Mouse (Mus musculus) liver, adult 2 months (tissue): ENCODE measurements around the gene Rhou. TPM values are rescaled to one million over a fixed set of nuclear protein-coding genes. Genes with fewer than 3 reads are reported as not detected.
"Not testable (repeated sequence)": the region's sequence is repeated elsewhere in the genome, so short reads cannot be mapped to it uniquely, and the experiment has no call there.

Experiments
- DNase-seq: peaks from one replicate; pipeline ENCODE4 v3.0.0-alpha.2; 2011; ENCODE audit warnings: low read depth, low spot score; ENCODE audit errors: extremely low read depth
- H3K27ac ChIP-seq: fragments of 200-500 bp; replicated peaks from 2 replicates; pipeline ENCODE4 v1.5.1; 2012; ENCODE audit warnings: low read depth, mild to moderate bottlenecking, control low read depth, inconsistent platforms, low read length; ENCODE audit not compliant: insufficient read depth
- H3K27me3 ChIP-seq: fragments of 200-500 bp; 2 replicates; pipeline ENCODE4 v1.6.1; 2012; ENCODE audit warnings: mild to moderate bottlenecking, moderate library complexity, low read length, inconsistent platforms; ENCODE audit not compliant: control insufficient read depth, insufficient read depth
- H3K36me3 ChIP-seq: fragments of 200-500 bp; 2 replicates; pipeline ENCODE4 v1.6.1; 2012; ENCODE audit warnings: low read length, inconsistent platforms; ENCODE audit not compliant: control insufficient read depth, insufficient read depth
- H3K4me1 ChIP-seq: fragments of 200-500 bp; 2 replicates; pipeline ENCODE4 v1.6.1; 2011; ENCODE audit warnings: low read length; ENCODE audit not compliant: control insufficient read depth, insufficient read depth
- H3K4me3 ChIP-seq: fragments of 200-500 bp; 2 replicates; pipeline ENCODE4 v1.5.1; 2011; ENCODE audit warnings: low read depth, mild to moderate bottlenecking, control low read depth, low read length, moderate library complexity; ENCODE audit not compliant: insufficient read depth
- H3K79me2 ChIP-seq: fragments of 200-500 bp; 2 replicates; pipeline ENCODE4 v1.6.1; 2012; ENCODE audit warnings: inconsistent platforms, mild to moderate bottlenecking, low read length, moderate library complexity; ENCODE audit not compliant: control insufficient read depth, insufficient read depth
- H3K9ac ChIP-seq: fragments of 200-500 bp; 2 replicates; pipeline ENCODE4 v1.6.1; 2012; ENCODE audit warnings: low read depth, mild to moderate bottlenecking, control low read depth, inconsistent platforms, low read length
- CTCF ChIP-seq: fragments of 200-500 bp; IDR thresholded peaks from 2 replicates; pipeline ENCODE4 v1.5.1; 2011; ENCODE audit warnings: low read depth, low read length, control low read depth
- POLR2A ChIP-seq: fragments of 200-500 bp; IDR thresholded peaks from 2 replicates; pipeline ENCODE4 v1.6.1; 2011; ENCODE audit warnings: low read length, control low read depth; ENCODE audit not compliant: insufficient read depth; ENCODE audit errors: extremely low read depth
- WGBS: fragments of 180-500 bp; shearing (Covaris S2); methylation state at CpG from one replicate; pipeline ENCODE4 v1.1.7; 2018; 5-methylcytosine and 5-hydroxymethylcytosine counted together
- polyA plus RNA-seq: library from polyadenylated mRNA; depleted of rRNA; stranded (reverse); fragments of >200 nt; gene quantifications from 2 replicates; pipeline ENCODE4 v1.2.3, GENCODE M21; 2012; rRNA removed
- total RNA-seq: library from RNA; depleted of rRNA; stranded (reverse); fragments of >200 nt; gene quantifications from 2 replicates; pipeline ENCODE4 v1.2.3, GENCODE M21; 2014; rRNA removed

The Rhou gene
- total RNA-seq = 25.6 and 41.1 TPM in 2 replicates
- 34.1 and 38.6 TPM in 2 replicates for polyA plus RNA-seq

DNA sequence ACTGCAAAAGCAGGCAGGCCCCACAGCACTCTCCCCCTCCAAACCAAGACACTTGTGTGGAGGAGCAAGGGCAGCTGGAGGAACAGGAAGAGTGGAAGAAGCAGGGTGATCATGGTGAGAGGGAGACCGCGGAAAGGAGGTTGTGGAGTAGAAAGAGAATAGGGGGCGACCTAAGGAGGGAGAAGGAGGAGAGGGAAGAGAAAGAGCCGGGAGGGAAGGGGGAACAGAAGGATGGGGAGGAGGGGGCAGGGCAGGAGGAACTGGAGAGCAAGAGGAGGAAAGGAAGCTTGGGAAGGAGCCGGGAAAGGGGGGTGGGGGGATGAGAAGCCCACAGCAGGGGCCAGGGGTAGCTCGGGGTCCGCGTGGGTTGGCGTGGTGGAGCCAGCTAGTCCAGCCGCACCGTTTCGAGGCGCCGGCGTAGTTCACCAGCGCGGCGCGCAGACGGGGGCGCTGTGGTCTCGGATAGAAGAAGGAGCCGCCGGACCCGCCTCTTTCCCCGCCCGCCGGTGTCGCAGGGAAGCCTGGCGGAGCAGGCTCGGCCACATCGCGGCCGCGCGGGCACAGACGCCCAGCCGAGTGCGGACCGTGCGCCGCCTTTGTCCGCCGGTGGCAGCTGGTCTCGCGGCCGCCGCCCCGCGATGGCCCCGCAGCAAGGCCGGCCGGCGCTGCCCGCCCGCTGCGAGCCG lies at the start of gene Rhou:
TSS of gene Rhou (plus strand) at position 622 of the 686 bp plus-strand sequence.
- peaks cover 4% of the 10 kb centered on the region; the same call in 1 of the 2 replicates for H3K36me3 ChIP-seq
- peaks cover 10% of the 10 kb centered on the region; the same call in 1 of the 2 replicates for H3K79me2 ChIP-seq
- H3K4me1 ChIP-seq = peaks cover 18% of the 10 kb centered on the region
- H3K4me3 ChIP-seq = peak within 1 kb of the TSS; percentile 70
- H3K27me3 ChIP-seq = no peaks in the 10 kb centered on the region
- peak; percentile 86 for TF ChIP-seq POLR2A
- peak; percentile 72 for TF ChIP-seq CTCF
- peak; percentile 63 for DNase-seq
- peak within 1 kb of the TSS; percentile 91 for H3K9ac ChIP-seq
- WGBS = 3% methylated on average over 57 of the region's 58 CpGs
- H3K27ac ChIP-seq = peak within 1 kb of the TSS; percentile 93

DNA sequence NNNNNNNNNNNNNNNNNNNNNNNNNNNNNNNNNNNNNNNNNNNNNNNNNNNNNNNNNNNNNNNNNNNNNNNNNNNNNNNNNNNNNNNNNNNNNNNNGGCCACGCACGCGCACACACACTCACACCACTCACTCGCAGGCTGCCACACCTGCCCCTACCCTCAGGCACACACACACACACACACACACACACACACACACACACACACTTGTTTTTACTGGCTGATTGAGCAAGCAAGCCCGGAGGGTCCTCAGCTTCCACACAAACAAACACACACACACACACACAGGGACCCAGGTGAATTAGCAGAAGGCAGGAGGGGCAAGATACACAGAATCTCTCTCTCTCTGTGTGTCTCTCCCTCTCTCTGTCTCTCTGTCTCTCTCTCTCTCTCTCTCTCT lies 41.1 kb upstream of the Rhou start:
- H3K4me1 ChIP-seq, H3K79me2 ChIP-seq, H3K9ac ChIP-seq, H3K4me3 ChIP-seq, H3K27me3 ChIP-seq, H3K27ac ChIP-seq, DNase-seq, H3K36me3 ChIP-seq: not testable (repeated sequence)
- 80% methylated on average over 3 of the region's 5 CpGs for WGBS

DNA sequence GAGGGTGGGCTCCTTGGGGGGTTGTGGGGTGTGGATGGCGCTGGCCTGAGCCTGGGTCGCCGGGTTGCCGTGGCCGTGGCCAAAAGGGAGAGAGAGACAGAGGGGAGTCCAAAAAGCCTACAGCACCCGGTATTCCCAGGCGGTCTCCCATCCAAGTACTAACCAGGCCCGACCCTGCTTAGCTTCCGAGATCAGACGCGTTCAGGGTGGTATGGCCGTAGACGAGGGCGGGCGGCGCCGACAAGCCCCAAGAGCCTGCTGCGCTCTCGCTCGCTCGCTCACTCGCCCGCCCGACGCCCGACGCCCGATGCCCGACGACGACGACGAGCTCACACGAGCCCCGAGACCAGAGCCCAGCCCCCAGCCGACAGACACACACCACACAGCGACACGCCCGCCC lies 30.2 kb upstream of the Rhou start:
- not testable (repeated sequence) for DNase-seq, H3K4me3 ChIP-seq, H3K27ac ChIP-seq, H3K27me3 ChIP-seq, H3K79me2 ChIP-seq, H3K4me1 ChIP-seq, H3K9ac ChIP-seq, H3K36me3 ChIP-seq
- WGBS = no CpG with 5 or more reads among the region's 39 CpGs

GRCm38 (mm10) chr8:123624274-123624673 lies 29.5 kb upstream of the Rhou start:
- 76% methylated on average over 5 of the region's 5 CpGs for WGBS
- H3K27ac ChIP-seq = no peak overlapping the region
- H3K27me3 ChIP-seq = no peaks in the 10 kb centered on the region; the same call in 1 of the 2 replicates
- H3K4me3 ChIP-seq = no peak overlapping the region
- H3K79me2 ChIP-seq = no peaks in the 10 kb centered on the region
- H3K9ac ChIP-seq = no peak overlapping the region
- no peaks in the 10 kb centered on the region for H3K36me3 ChIP-seq
- DNase-seq = no peak
- peaks cover 4% of the 10 kb centered on the region for H3K4me1 ChIP-seq
- TF ChIP-seq CTCF (no peak), POLR2A (no peak)

GRCm38 (mm10) chr8:123624702-123625101 lies 29.0 kb upstream of the Rhou start:
- DNase-seq = no peak
- H3K27me3 ChIP-seq = no peaks in the 10 kb centered on the region; the same call in 1 of the 2 replicates

DNA sequence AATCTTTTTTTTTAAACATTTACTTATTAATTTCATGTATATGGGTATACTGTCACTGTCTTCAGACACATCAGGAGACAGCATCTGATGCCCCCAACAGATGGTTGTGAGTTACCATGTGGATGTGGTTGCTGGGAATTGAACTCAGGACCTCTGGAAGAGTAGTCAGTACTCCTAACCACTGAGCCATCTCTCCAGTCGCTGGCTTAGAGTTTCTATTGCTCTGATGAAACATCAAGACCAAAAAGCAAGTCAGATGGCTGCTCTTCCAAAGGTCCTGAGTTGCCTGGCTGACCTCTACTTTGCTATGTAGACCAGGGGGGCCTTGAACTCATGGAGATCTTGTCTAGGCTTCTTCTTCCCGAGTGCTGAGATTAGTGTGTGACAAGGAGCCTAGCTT lies 28.0 kb upstream of the Rhou start:
- Histone ChIP-seq H3K36me3 (no peaks in the 10 kb centered on the region), H3K9ac (no peak overlapping the region), H3K4me1 (peaks cover 4% of the 10 kb centered on the region), H3K27me3 (no peaks in the 10 kb centered on the region; the same call in 1 of the 2 replicates), H3K4me3 (no peak overlapping the region), H3K79me2 (no peaks in the 10 kb centered on the region), H3K27ac (no peak overlapping the region)
- DNase-seq = no peak
- WGBS = 50% methylated on average over 2 of the region's 2 CpGs
- TF ChIP-seq CTCF (no peak), POLR2A (no peak)

More at GRCm38 (mm10) chr8:123624702-123625101, 29.0 kb upstream of the Rhou start:
- Histone ChIP-seq H3K4me1 (peaks cover 4% of the 10 kb centered on the region), H3K4me3 (no peak overlapping the region), H3K79me2 (no peaks in the 10 kb centered on the region), H3K27ac (no peak overlapping the region), H3K9ac (no peak overlapping the region), H3K36me3 (no peaks in the 10 kb centered on the region)
- TF ChIP-seq POLR2A = no peak
- no peak for TF ChIP-seq CTCF
- WGBS = 83% methylated on average over 1 of the region's 1 CpGs
